Mouse (Mus musculus) midbrain, embryonic 15.5 days (tissue): ENCODE data around the gene Fbxl2. TPM values are rescaled to one million over a fixed set of nuclear protein-coding genes. Genes with fewer than 3 reads are reported as not detected.

Experiments
- ATAC-seq: fragments of 200-750 bp; cut with Nextera tagmentation; replicated peaks from 2 replicates; pipeline ENCODE4 v1.8.0; 2017; ENCODE audit warnings: moderate TSS enrichment
- H3K27ac ChIP-seq: fragments of 300-500 bp; sonication (generic); 2 replicates; pipeline ENCODE4 v1.5.1; 2015; ENCODE audit warnings: mild to moderate bottlenecking, inconsistent platforms
- H3K27me3 ChIP-seq: fragments of 300-500 bp; sonication (generic); replicated peaks from 2 replicates; pipeline ENCODE4 v1.6.1; 2015; ENCODE audit warnings: inconsistent platforms
- H3K36me3 ChIP-seq: fragments of 300-500 bp; sonication (generic); replicated peaks from 2 replicates; pipeline ENCODE4 v1.6.1; 2015; ENCODE audit warnings: inconsistent platforms
- H3K4me1 ChIP-seq: fragments of 300-500 bp; sonication (generic); 2 replicates; pipeline ENCODE4 v1.6.1; 2015; ENCODE audit warnings: inconsistent platforms
- H3K4me2 ChIP-seq: fragments of 300-500 bp; sonication (generic); 2 replicates; pipeline ENCODE4 v1.6.1; 2015; ENCODE audit warnings: inconsistent platforms, mild to moderate bottlenecking, moderate library complexity
- H3K4me3 ChIP-seq: fragments of 300-500 bp; sonication (generic); 2 replicates; pipeline ENCODE4 v1.5.1; 2015; ENCODE audit warnings: mild to moderate bottlenecking, inconsistent platforms
- H3K9ac ChIP-seq: fragments of 300-500 bp; sonication (generic); 2 replicates; pipeline ENCODE4 v1.6.1; 2015; ENCODE audit warnings: mild to moderate bottlenecking, inconsistent platforms
- H3K9me3 ChIP-seq: fragments of 300-500 bp; sonication (generic); 2 replicates; pipeline ENCODE4 v1.6.1; 2016; ENCODE audit warnings: inconsistent platforms
- WGBS: fragments of 180-500 bp; shearing (Covaris S2); methylation state at CpG from one replicate; pipeline ENCODE4 v1.1.7; 2015; ENCODE audit warnings: mixed read lengths; 5-methylcytosine and 5-hydroxymethylcytosine counted together
- polyA plus RNA-seq: library from polyadenylated mRNA; unstranded; fragments of >200 nt; fragmentation: Nextera tagmentation; extraction: Ambion mirVana; gene quantifications from 2 replicates; pipeline ENCODE4 v1.2.1, GENCODE M21; 2015

Gene Fbxl2
- polyA plus RNA-seq, 1 experiment from 2014 or later: 28.9 TPM

- WGBS: 40% methylated on average over 16 of the region's 16 CpGs
- Histone ChIP-seq H3K4me1 (peaks cover 9% of the 10 kb centered on the region), H3K4me2 (no peak overlapping the region), H3K27ac (peak overlapping the region; percentile 60), H3K4me3 (no peak overlapping the region), H3K36me3 (peaks cover 28% of the 10 kb centered on the region), H3K9ac (no peak overlapping the region), H3K27me3 (no peaks in the 10 kb centered on the region), H3K9me3 (no peaks in the 10 kb centered on the region)
- peak; percentile 64 for ATAC-seq
These were observed 64.7 kb downstream of the Fbxl2 start for GRCm38 (mm10) chr9:113981099-113981880.

- 93% methylated on average over 13 of the region's 13 CpGs for WGBS
- Histone ChIP-seq H3K4me2 (no peak overlapping the region), H3K27me3 (no peaks in the 10 kb centered on the region), H3K4me3 (no peak overlapping the region), H3K9ac (no peak overlapping the region), H3K27ac (no peak overlapping the region), H3K4me1 (peaks cover 9% of the 10 kb centered on the region), H3K36me3 (peaks cover 46% of the 10 kb centered on the region), H3K9me3 (no peaks in the 10 kb centered on the region)
- ATAC-seq: no peak
These were observed 66.6 kb downstream of the Fbxl2 start for GRCm38 (mm10) chr9:113979356-113979755.

DNA sequence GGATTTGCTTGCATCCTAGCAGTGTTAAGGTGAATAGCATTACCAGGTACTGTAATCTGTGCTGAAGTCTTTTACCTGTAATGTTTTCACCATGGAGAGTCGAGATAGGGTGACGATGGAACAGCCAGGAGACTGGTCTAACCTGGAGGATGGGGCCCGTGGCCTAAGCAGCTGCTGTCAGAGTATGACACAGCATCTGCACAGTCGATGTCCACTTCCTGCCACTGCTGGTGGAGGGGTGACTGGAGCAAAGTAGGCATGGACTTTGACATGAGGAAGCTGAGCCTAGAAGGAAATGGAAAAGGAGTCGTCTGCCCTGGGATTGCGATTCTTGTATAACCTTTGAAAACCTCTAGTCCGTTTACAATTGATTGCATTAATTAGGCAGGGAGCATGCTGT lies 67.3 kb downstream of the Fbxl2 start:
- H3K4me2 ChIP-seq: no peak overlapping the region
- no peak overlapping the region for H3K27ac ChIP-seq
- H3K27me3 ChIP-seq: no peaks in the 10 kb centered on the region
- 86% methylated on average over 7 of the region's 7 CpGs for WGBS
- H3K9me3 ChIP-seq: no peaks in the 10 kb centered on the region
- H3K9ac ChIP-seq: no peak overlapping the region
- ATAC-seq: no peak
- H3K4me1 ChIP-seq: peaks cover 9% of the 10 kb centered on the region
- no peak overlapping the region for H3K4me3 ChIP-seq
- H3K36me3 ChIP-seq: peaks cover 52% of the 10 kb centered on the region

GRCm38 (mm10) chr9:113977225-113977840 lies 68.7 kb downstream of the Fbxl2 start:
- peaks cover 55% of the 10 kb centered on the region for H3K36me3 ChIP-seq
- no peak overlapping the region for H3K27ac ChIP-seq
- H3K4me1 ChIP-seq: peaks cover 9% of the 10 kb centered on the region
- WGBS: 84% methylated on average over 11 of the region's 11 CpGs
- H3K9ac ChIP-seq: no peak overlapping the region
- H3K9me3 ChIP-seq: no peaks in the 10 kb centered on the region
- H3K4me3 ChIP-seq: no peak overlapping the region
- no peak overlapping the region for H3K4me2 ChIP-seq
- no peaks in the 10 kb centered on the region for H3K27me3 ChIP-seq
- ATAC-seq: no peak

DNA sequence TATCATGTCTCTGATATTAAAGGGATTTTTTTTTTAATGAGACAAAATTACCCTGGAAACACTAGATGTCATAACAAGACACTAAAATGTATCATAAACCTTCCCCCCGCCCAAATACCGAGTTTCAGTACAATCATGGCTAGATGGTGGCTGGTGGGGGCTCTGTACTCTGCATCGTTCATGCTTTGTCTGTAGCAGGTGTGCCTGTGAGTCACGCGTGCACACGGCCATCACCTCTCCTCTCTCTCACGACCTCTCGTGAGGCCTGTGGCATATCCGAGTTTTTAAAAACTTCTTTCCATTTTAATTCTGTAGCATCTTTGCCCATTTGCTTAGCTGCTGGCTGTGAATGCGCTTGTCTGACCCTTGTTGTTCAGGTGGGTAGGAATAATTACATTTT lies 69.7 kb downstream of the Fbxl2 start:
- Histone ChIP-seq H3K9me3 (no peaks in the 10 kb centered on the region), H3K4me2 (no peak overlapping the region), H3K27me3 (no peaks in the 10 kb centered on the region), H3K27ac (no peak overlapping the region), H3K4me1 (peaks cover 5% of the 10 kb centered on the region), H3K4me3 (no peak overlapping the region), H3K9ac (no peak overlapping the region), H3K36me3 (peaks cover 55% of the 10 kb centered on the region)
- ATAC-seq: no peak
- 96% methylated on average over 10 of the region's 10 CpGs for WGBS

DNA sequence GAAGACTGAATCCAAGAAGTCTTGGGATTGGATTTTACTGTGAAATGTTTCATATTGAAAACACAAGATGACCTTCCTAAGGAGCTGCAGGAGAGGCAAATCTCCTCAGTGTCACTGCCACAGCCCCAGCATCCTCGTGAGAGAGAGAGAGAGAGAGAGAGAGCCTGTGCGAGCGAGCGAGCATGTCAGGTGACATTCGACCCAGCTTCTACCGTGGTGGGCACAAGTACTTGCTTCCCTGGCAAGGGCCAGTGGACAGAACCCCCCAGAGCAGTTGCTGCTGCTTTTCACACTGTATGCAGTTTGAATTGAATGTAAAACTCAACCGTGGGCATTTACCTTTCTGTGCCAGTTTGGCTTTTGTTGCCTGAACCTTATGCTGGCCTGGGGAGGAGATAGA lies 70.5 kb downstream of the Fbxl2 start:
- ATAC-seq: no peak
- no peak overlapping the region for H3K4me3 ChIP-seq

GRCm38 (mm10) chr9:113974945-113975344 lies 71.0 kb downstream of the Fbxl2 start:
- no peaks in the 10 kb centered on the region for H3K27me3 ChIP-seq
- no peaks in the 10 kb centered on the region for H3K4me1 ChIP-seq
- no peak overlapping the region for H3K27ac ChIP-seq
- no peak overlapping the region for H3K4me3 ChIP-seq
- no peak overlapping the region for H3K4me2 ChIP-seq
- peaks cover 62% of the 10 kb centered on the region for H3K36me3 ChIP-seq
- no peak for ATAC-seq
- H3K9ac ChIP-seq: no peak overlapping the region
- WGBS: 90% methylated on average over 4 of the region's 4 CpGs
- no peaks in the 10 kb centered on the region for H3K9me3 ChIP-seq

More for the DNA sequence above, 70.5 kb downstream of the Fbxl2 start:
- no peak overlapping the region for H3K9ac ChIP-seq
- no peaks in the 10 kb centered on the region for H3K27me3 ChIP-seq
- 88% methylated on average over 7 of the region's 7 CpGs for WGBS
- no peak overlapping the region for H3K27ac ChIP-seq
- no peaks in the 10 kb centered on the region for H3K9me3 ChIP-seq
- H3K4me1 ChIP-seq: no peaks in the 10 kb centered on the region
- H3K36me3 ChIP-seq: peaks cover 57% of the 10 kb centered on the region
- no peak overlapping the region for H3K4me2 ChIP-seq

- no peaks in the 10 kb centered on the region for H3K4me1 ChIP-seq
- H3K4me3 ChIP-seq: no peak overlapping the region
- no peak overlapping the region for H3K27ac ChIP-seq
- H3K4me2 ChIP-seq: no peak overlapping the region
- 68% methylated on average over 4 of the region's 4 CpGs for WGBS
- H3K27me3 ChIP-seq: no peaks in the 10 kb centered on the region
- no peak overlapping the region for H3K9ac ChIP-seq
- no peak for ATAC-seq
- no peaks in the 10 kb centered on the region for H3K9me3 ChIP-seq
- peaks cover 66% of the 10 kb centered on the region; the same call in 1 of the 2 replicates for H3K36me3 ChIP-seq
These were observed 72.1 kb downstream of the Fbxl2 start for GRCm38 (mm10) chr9:113973857-113974256.

DNA sequence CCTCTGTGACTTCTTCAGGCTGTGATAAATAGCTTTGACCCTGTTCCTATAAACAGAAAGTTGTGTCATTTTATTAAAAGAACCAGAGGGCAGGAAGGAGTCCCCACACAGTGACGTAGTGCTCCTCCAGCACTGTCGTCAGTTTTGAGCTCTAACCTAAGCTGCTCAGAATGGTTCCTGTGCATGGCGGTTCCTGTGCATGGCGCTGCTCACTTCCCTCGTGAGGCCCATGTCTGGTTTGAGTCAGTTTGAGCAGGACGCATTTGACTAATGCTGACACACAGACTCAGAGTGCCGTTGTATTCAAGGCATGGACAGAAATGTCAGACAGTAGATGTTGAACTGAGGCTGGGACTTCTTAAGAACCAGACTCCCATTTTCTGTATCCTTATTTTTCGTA lies 74.4 kb downstream of the Fbxl2 start:
- no peaks in the 10 kb centered on the region for H3K4me1 ChIP-seq
- WGBS: 85% methylated on average over 8 of the region's 8 CpGs
- no peak overlapping the region for H3K4me2 ChIP-seq
- H3K9me3 ChIP-seq: no peaks in the 10 kb centered on the region
- no peak for ATAC-seq
- H3K27me3 ChIP-seq: no peaks in the 10 kb centered on the region
- peaks cover 69% of the 10 kb centered on the region for H3K36me3 ChIP-seq
- H3K9ac ChIP-seq: no peak overlapping the region
- no peak overlapping the region for H3K4me3 ChIP-seq
- no peak overlapping the region for H3K27ac ChIP-seq

- Histone ChIP-seq H3K27me3 (no peaks in the 10 kb centered on the region), H3K4me1 (no peaks in the 10 kb centered on the region), H3K27ac (no peak overlapping the region), H3K4me2 (no peak overlapping the region), H3K9me3 (no peaks in the 10 kb centered on the region), H3K9ac (no peak overlapping the region), H3K4me3 (no peak overlapping the region), H3K36me3 (peaks cover 55% of the 10 kb centered on the region)
- WGBS: 90% methylated on average over 14 of the region's 14 CpGs
- ATAC-seq: no peak
These were observed 76.0 kb downstream of the Fbxl2 start for GRCm38 (mm10) chr9:113970041-113970440.

GRCm38 (mm10) chr9:113969399-113969798 lies 76.6 kb downstream of the Fbxl2 start:
- WGBS: 95% methylated on average over 8 of the region's 8 CpGs
- Histone ChIP-seq H3K9ac (no peak overlapping the region), H3K9me3 (no peaks in the 10 kb centered on the region), H3K36me3 (peaks cover 54% of the 10 kb centered on the region), H3K27me3 (no peaks in the 10 kb centered on the region), H3K27ac (no peak overlapping the region), H3K4me2 (no peak overlapping the region), H3K4me3 (no peak overlapping the region), H3K4me1 (no peaks in the 10 kb centered on the region)
- ATAC-seq: no peak

DNA sequence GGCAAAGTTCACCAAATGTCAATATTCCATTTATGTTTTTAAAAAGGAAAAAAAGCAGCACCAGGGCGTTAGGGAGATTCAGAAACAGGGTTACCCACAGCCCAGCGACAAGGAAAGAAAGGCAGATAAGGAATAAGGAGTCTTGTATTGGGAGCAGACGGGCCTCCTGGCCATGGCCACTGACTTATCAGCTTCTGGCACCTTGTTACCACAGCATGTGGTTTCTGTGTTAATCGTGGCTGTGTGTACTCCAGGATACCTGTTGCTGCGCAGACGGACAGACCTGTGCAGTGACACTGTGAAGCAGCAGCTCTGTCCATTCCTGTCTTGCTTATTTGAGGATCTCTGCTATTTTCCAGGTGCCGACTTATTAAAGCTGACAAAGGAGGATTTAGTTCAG lies 77.0 kb downstream of the Fbxl2 start:
- no peaks in the 10 kb centered on the region for H3K4me1 ChIP-seq
- no peaks in the 10 kb centered on the region for H3K9me3 ChIP-seq
- peaks cover 51% of the 10 kb centered on the region for H3K36me3 ChIP-seq
- H3K9ac ChIP-seq: no peak overlapping the region
- H3K27me3 ChIP-seq: no peaks in the 10 kb centered on the region
- no peak overlapping the region for H3K27ac ChIP-seq
- 92% methylated on average over 7 of the region's 7 CpGs for WGBS
- no peak for ATAC-seq
- no peak overlapping the region for H3K4me2 ChIP-seq
- no peak overlapping the region for H3K4me3 ChIP-seq

DNA sequence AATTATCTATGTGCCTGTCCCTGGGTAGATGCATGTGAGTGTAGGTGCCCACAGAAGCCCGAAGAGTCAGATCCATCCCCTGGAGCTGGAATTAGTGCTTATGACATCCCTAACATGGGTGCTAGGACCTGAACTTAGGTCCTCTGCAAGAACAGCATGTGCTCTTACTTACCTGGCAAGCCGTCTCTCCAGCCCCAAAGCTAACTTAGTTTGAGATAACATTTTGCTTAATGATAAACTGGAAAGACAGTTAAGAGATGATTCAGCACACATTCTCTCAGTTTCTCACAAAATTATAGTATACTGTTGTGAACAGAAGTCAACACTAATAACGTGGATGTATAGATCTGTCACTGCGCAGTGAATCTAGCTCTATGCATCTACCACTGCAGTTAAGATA lies 79.2 kb downstream of the Fbxl2 start:
- H3K9me3 ChIP-seq: no peaks in the 10 kb centered on the region
- H3K9ac ChIP-seq: no peak overlapping the region
- H3K4me2 ChIP-seq: no peak overlapping the region
- H3K27me3 ChIP-seq: no peaks in the 10 kb centered on the region
- 95% methylated on average over 4 of the region's 4 CpGs for WGBS
- no peak overlapping the region for H3K27ac ChIP-seq
- H3K4me1 ChIP-seq: no peaks in the 10 kb centered on the region
- peaks cover 55% of the 10 kb centered on the region for H3K36me3 ChIP-seq
- no peak overlapping the region for H3K4me3 ChIP-seq
- ATAC-seq: no peak
